Mouse (Mus musculus): ENCODE measurements around the gene Slc5a2. TPM values are rescaled to one million over a fixed set of nuclear protein-coding genes. Genes with fewer than 3 reads are reported as not detected.

Gene Slc5a2
- polyA plus RNA-seq, 2 experiments: 1.8 to 2.9 TPM

DNA sequence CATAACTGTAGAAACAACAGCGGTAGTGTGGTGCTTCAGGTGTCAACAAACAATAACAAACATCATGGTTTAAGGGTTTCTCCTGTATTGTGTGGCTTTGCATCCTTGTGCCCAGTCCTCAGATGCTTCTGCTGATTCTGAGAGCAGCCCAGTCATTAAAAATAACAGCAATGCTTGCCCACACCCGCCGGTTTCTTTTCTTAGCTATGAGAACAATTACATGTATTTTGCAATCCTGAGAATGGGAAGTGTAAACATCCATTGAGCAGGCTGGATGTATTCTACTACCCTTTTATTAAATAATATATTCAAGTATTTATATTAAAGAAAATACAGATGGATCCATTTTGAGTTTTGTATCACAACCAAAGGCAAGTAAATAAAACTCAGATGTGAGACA lies 36.7 kb downstream of the Slc5a2 start:
- 67% methylated on average over 3 of the region's 3 CpGs for WGBS (ENCODE audit: insufficient replicate concordance)
- H3K27ac ChIP-seq: peak overlapping the region; percentile 86
- peak overlapping the region; percentile 90 for H3K4me2 ChIP-seq (ENCODE audit: low read depth)

DNA sequence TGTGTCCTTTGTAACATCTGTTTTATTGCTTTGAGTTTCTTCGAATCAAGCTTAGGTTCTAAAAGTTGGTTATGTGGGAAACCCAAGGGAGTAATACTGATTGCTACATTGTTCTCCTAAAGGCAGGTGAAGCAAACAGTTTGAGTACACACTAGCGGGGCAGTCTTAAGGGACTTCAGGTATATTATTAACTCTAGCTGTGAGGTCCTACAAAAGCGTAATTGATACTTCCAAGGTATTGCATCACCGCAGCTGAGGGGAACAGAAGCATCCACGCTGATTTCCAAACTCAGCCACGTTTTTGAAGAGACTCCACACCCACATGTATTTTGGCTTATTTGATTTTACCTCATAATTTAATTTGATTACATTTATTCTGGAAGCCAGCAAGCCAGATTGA lies 38.7 kb downstream of the Slc5a2 start:
- no peak overlapping the region for H3K27ac ChIP-seq
- ATAC-seq (ENCODE audit: insufficient read depth): no peak
- WGBS (ENCODE audit: insufficient replicate concordance): 75% methylated on average over 6 of the region's 6 CpGs

More for the DNA sequence above, 36.7 kb downstream of the Slc5a2 start:
- Histone ChIP-seq H3K4me3 (ENCODE audit: insufficient read depth in 1 of 2, low read depth in 2 of 2, low read length in 2 of 2) (peak overlapping the region; percentile 48 to 68), H3K36me3 (replicated peaks; ENCODE audit: control insufficient read depth, insufficient read depth, low read depth) (peaks cover 8% of the 10 kb centered on the region), H3K9ac (replicated peaks) (peak overlapping the region; percentile 75), H3K27me3 (ENCODE audit: control insufficient read depth, insufficient read depth, low read length) (no peaks in the 10 kb centered on the region), H3K4me1 (replicated peaks; ENCODE audit: control insufficient read depth in 2 of 2, insufficient read depth in 2 of 2, low read length in 1 of 2) (peaks cover 32 to 33% of the 10 kb centered on the region in 2 experiments), H3K9me3 (ENCODE audit: control insufficient read depth, low read length) (no peaks in the 10 kb centered on the region)
- no peak for TF ChIP-seq CTCF (IDR thresholded peaks at IDR 0.05; ENCODE audit: low read depth)
- no peak for TF ChIP-seq EP300 (IDR thresholded peaks at IDR 0.05; ENCODE audit: low read depth)
- no peak for DNase-seq (ENCODE audit: low read depth in 3 of 3, low spot score in 3 of 3)
- ATAC-seq (ENCODE audit: insufficient read depth): no peak

DNA sequence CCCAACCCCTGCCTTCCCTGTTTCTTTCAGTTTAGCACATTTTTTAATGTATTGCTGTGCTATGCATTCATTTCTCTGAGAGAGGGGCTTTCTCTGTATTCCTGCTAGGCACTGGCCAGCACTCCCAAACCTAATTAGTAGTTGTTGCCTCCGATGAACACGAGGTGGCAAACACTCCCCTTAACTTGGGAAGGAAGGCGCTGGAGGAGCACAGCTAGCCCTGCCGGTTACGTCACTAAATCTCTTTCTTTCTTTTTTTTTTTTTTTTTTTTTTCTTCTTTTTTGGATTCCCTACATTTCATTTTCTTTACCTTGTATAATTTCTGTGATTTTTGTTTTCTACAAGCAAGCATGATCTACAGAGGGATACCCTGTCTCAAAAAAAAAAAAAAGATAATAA lies 39.5 kb downstream of the Slc5a2 start:
- DNase-seq (ENCODE audit: low read depth in 3 of 3, low spot score in 3 of 3): no peak

More for the DNA sequence above, 38.7 kb downstream of the Slc5a2 start:
- H3K9ac ChIP-seq (replicated peaks): no peak overlapping the region
- no peaks in the 10 kb centered on the region for H3K27me3 ChIP-seq (ENCODE audit: control insufficient read depth, insufficient read depth, low read length)
- peaks cover 8% of the 10 kb centered on the region for H3K36me3 ChIP-seq (replicated peaks; ENCODE audit: control insufficient read depth, insufficient read depth, low read depth)
- no peak overlapping the region for H3K4me3 ChIP-seq (ENCODE audit: insufficient read depth in 1 of 2, low read depth in 2 of 2, low read length in 2 of 2)
- no peak for DNase-seq (ENCODE audit: low read depth in 3 of 3, low spot score in 3 of 3)
- no peak for TF ChIP-seq CTCF (IDR thresholded peaks at IDR 0.05; ENCODE audit: low read depth)
- no peak for TF ChIP-seq EP300 (IDR thresholded peaks at IDR 0.05; ENCODE audit: low read depth)
- H3K4me1 ChIP-seq (replicated peaks; ENCODE audit: control insufficient read depth in 2 of 2, insufficient read depth in 2 of 2, low read length in 1 of 2): peaks cover 26 to 27% of the 10 kb centered on the region in 2 experiments
- H3K9me3 ChIP-seq (ENCODE audit: control insufficient read depth, low read length): no peaks in the 10 kb centered on the region
- H3K4me2 ChIP-seq (ENCODE audit: low read depth): no peak overlapping the region

DNA sequence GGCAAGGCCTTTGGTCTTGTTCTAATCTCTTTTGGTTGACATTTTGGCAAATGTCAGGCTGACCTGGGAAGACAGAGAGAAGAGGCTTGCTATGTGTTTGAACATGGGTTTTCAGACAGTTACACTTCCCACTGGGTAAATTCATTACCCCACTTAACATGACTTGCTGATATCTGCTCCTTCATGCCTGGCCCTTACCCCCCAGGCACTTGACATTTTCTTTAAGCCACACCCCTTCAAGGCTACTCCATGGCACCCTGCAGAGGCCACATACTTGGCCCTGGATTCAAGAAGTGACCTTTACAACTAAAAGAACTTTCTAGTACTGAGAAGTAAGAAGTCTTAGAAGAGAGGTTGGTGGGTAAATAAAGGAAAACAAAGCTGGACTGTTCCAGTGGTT lies 42.4 kb downstream of the Slc5a2 start:
- peaks cover 4% of the 10 kb centered on the region for H3K27me3 ChIP-seq (ENCODE audit: control insufficient read depth, insufficient read depth, low read length)
- TF ChIP-seq CTCF (IDR thresholded peaks at IDR 0.05; ENCODE audit: low read depth) (no peak), EP300 (IDR thresholded peaks at IDR 0.05; ENCODE audit: low read depth) (no peak)
- DNase-seq (ENCODE audit: low read depth in 3 of 3, low spot score in 3 of 3) (no peak), ATAC-seq (ENCODE audit: insufficient read depth) (no peak)
- no peaks in the 10 kb centered on the region for H3K9me3 ChIP-seq (ENCODE audit: control insufficient read depth, low read length)
- H3K36me3 ChIP-seq (replicated peaks; ENCODE audit: control insufficient read depth, insufficient read depth, low read depth): no peaks in the 10 kb centered on the region; the same call in 1 of the 2 replicates
- no peak overlapping the region for H3K4me3 ChIP-seq (ENCODE audit: insufficient read depth in 1 of 2, low read depth in 2 of 2, low read length in 2 of 2)
- H3K9ac ChIP-seq (replicated peaks): no peak overlapping the region
- peaks cover 18 to 26% of the 10 kb centered on the region in 2 experiments for H3K4me1 ChIP-seq (replicated peaks; ENCODE audit: control insufficient read depth in 2 of 2, insufficient read depth in 2 of 2, low read length in 1 of 2)
- H3K27ac ChIP-seq: no peak overlapping the region
- no peak overlapping the region for H3K4me2 ChIP-seq (ENCODE audit: low read depth)

More for the DNA sequence above, 39.5 kb downstream of the Slc5a2 start:
- Histone ChIP-seq H3K27ac (no peak overlapping the region), H3K36me3 (replicated peaks; ENCODE audit: control insufficient read depth, insufficient read depth, low read depth) (peaks cover 8% of the 10 kb centered on the region), H3K4me1 (replicated peaks; ENCODE audit: control insufficient read depth in 2 of 2, insufficient read depth in 2 of 2, low read length in 1 of 2) (peaks cover 31 to 32% of the 10 kb centered on the region in 2 experiments), H3K27me3 (ENCODE audit: control insufficient read depth, insufficient read depth, low read length) (no peaks in the 10 kb centered on the region), H3K9ac (replicated peaks) (no peak overlapping the region), H3K9me3 (ENCODE audit: control insufficient read depth, low read length) (no peaks in the 10 kb centered on the region), H3K4me3 (ENCODE audit: insufficient read depth in 1 of 2, low read depth in 2 of 2, low read length in 2 of 2) (no peak overlapping the region), H3K4me2 (ENCODE audit: low read depth) (no peak overlapping the region)
- 8% methylated on average over 5 of the region's 5 CpGs for WGBS (ENCODE audit: insufficient replicate concordance)
- TF ChIP-seq CTCF (IDR thresholded peaks at IDR 0.05; ENCODE audit: low read depth) (peak; percentile 64), EP300 (IDR thresholded peaks at IDR 0.05; ENCODE audit: low read depth) (no peak)
- no peak for ATAC-seq (ENCODE audit: insufficient read depth)

DNA sequence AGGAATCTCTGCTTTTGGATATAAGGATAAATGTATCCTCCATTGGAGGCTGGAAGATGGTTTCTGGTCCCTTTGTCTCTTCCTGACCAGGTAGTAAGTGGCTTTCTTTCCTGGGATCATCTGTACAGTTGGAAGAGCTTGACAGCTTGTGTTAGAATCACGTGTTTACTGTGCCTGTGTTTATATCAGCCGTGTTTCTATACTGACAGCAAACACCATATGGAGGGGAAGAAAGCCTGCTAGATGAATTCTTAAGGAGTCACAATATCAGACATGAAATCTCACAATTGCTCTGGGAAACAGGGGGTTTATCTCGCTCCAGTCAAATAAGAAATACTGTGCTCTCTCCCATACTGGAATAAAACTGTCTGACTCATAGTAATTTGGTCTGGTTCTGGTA lies 43.8 kb downstream of the Slc5a2 start:
- Histone ChIP-seq H3K27me3 (ENCODE audit: control insufficient read depth, insufficient read depth, low read length) (peaks cover 4% of the 10 kb centered on the region), H3K9me3 (ENCODE audit: control insufficient read depth, low read length) (no peaks in the 10 kb centered on the region), H3K27ac (no peak overlapping the region), H3K36me3 (replicated peaks; ENCODE audit: control insufficient read depth, insufficient read depth, low read depth) (no peaks in the 10 kb centered on the region), H3K4me1 (replicated peaks; ENCODE audit: control insufficient read depth in 2 of 2, insufficient read depth in 2 of 2, low read length in 1 of 2) (peaks cover 18 to 25% of the 10 kb centered on the region in 2 experiments), H3K4me3 (ENCODE audit: insufficient read depth in 1 of 2, low read depth in 2 of 2, low read length in 2 of 2) (no peak overlapping the region), H3K4me2 (ENCODE audit: low read depth) (no peak overlapping the region), H3K9ac (replicated peaks) (no peak overlapping the region)
- ATAC-seq (ENCODE audit: insufficient read depth) (no peak), DNase-seq (ENCODE audit: low read depth in 3 of 3, low spot score in 3 of 3) (no peak)
- TF ChIP-seq CTCF (IDR thresholded peaks at IDR 0.05; ENCODE audit: low read depth) (no peak), EP300 (IDR thresholded peaks at IDR 0.05; ENCODE audit: low read depth) (no peak)
- 54% methylated on average over 3 of the region's 3 CpGs for WGBS (ENCODE audit: insufficient replicate concordance)
